Mouse (Mus musculus): Measurements from ENCODE around the gene Cdk12. TPM values are rescaled to one million over a fixed set of nuclear protein-coding genes. Genes with fewer than 3 reads are reported as not detected.

Gene Cdk12
- polyA plus RNA-seq, 1 experiment from 2014 or later, result 10.0 TPM

DNA sequence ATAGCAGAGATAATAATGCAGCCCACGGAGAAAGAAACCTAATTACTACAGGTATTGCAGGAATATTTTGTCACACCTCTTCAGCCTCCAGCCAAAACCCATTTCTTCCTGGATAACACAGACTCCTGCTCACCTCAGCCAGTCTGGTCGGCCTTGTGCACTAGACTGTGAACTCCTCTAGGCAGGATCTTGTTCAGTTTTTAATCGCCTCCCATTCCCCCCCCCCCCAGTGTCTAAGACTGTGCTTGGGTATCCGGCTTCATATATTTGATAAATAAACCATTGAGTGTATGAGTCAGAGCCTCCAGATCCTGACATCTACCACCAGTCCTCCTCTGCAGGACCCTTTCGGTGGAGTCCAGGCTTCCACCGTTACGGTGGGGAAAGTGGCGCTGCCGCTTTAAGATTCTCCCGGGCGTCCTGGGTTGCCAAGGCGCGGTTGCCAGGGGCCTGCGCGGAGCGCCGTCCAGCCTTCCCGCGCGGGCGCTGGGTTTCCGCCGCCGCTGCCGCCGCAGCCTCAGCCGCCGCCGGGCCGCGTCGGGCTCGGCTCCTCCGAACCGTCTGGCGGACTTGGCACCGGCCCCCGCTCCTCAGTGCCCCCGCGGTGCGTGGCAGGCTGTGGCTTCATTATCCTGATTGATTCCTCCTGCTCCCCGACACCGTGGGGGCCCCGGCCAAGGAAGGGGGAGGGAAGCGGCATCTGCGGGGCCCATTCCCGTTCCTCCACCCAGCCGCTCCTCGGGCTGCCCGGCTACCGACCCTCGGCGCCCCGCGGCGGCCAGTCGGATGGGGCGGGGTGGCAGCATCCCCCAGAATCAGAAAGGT is 91.5 kb downstream of the Cdk12 start:
- 2% methylated on average over 58 of the region's 58 CpGs for WGBS
- peaks cover 17% of the 10 kb centered on the region for H3K27me3 ChIP-seq
- H3K4me1 ChIP-seq, result peaks cover 43% of the 10 kb centered on the region
- ATAC-seq (ENCODE audit: borderline replicate concordance, extremely low read depth, low FRiP score, low TSS enrichment), result peak; percentile 81; the same call in 1 of the 2 replicates
- peak overlapping the region; percentile 57 for H3K4me3 ChIP-seq
- peak overlapping the region; percentile 90 for H3K4me2 ChIP-seq
- no peaks in the 10 kb centered on the region for H3K36me3 ChIP-seq
- peak overlapping the region; percentile 61 for H3K9ac ChIP-seq
- H3K9me3 ChIP-seq, result no peaks in the 10 kb centered on the region
- no peak overlapping the region for H3K27ac ChIP-seq

DNA sequence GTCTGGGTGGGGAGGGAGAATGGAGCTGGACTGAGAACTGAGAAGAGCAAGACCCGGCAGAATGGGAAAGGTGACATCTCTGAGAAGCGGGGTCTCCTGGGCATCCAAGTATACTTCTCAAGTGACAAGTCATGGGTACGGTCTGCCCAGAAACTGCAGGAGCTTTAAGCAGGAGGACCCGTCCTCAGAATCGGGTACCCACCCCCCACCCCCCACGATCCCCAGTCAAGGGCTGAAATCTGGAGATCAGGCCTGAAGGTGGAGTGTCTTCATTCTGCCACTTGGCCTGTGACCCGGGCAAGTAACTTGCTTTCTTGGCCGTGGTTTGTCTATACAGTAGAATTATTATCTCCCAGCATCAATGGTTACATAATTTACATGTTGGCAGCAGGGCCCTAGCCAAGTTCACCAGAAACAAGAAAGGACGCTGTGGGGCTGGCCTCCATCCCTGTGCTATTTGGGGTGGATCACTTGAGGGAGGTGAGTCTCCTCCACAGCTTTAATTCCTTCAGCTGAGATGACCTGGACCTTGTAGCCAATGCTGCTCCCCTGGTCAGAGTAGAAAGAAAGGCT is 92.2 kb downstream of the Cdk12 start:
- H3K9me3 ChIP-seq, result no peaks in the 10 kb centered on the region
- no peaks in the 10 kb centered on the region for H3K36me3 ChIP-seq
- H3K4me2 ChIP-seq, result peak overlapping the region; percentile 90
- no peak overlapping the region for H3K27ac ChIP-seq
- H3K4me3 ChIP-seq, result peak overlapping the region; percentile 57
- peaks cover 43% of the 10 kb centered on the region for H3K4me1 ChIP-seq
- 7% methylated on average over 9 of the region's 9 CpGs for WGBS
- H3K9ac ChIP-seq, result peak overlapping the region; percentile 61
- ATAC-seq (ENCODE audit: borderline replicate concordance, extremely low read depth, low FRiP score, low TSS enrichment), result no peak
- peaks cover 23% of the 10 kb centered on the region for H3K27me3 ChIP-seq

DNA sequence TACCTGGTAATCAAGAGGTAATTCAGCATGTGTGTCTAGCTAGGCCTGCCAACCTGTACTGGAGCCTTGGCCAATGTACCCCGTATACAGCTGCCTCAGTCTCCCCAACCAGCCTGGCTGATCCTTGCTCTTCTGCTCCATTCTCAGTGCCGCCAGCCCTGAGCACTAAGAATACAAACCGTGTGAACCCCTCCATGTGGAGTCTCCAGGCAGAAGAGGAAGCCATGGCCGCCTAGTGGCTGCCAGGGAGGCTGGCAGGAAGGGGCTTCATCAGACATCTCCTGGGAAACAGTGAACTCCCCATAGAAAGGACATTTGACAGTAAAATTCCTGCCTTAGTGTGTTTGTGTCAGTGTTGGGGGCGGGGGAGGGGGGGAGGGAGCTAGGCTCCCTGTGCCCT is 93.4 kb downstream of the Cdk12 start:
- Histone ChIP-seq H3K9me3 (no peaks in the 10 kb centered on the region), H3K27me3 (peaks cover 29% of the 10 kb centered on the region), H3K36me3 (no peaks in the 10 kb centered on the region), H3K4me1 (peaks cover 43% of the 10 kb centered on the region), H3K4me3 (no peak overlapping the region), H3K27ac (no peak overlapping the region), H3K4me2 (no peak overlapping the region), H3K9ac (no peak overlapping the region)
- 6% methylated on average over 5 of the region's 5 CpGs for WGBS
- ATAC-seq (ENCODE audit: borderline replicate concordance, extremely low read depth, low FRiP score, low TSS enrichment), result no peak

DNA sequence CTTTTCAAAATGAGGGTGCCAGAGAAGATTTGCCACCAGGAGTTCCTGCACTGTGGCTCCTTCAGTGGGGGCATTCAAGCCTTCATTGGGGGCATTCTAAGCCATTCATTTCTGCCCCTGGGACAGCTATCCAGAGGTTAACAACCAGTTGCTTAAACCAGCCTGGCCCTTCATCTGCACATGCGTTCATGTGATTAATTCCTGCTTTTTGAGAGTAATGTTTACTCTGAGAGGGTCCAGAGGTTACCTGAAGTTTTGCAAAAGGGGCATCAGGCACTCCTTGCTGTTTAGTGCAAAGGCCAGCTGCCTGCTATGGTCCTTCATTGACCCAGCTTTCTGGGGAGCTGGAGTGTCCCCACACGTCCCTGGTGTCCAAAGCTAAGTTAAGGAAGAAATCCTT is 94.1 kb downstream of the Cdk12 start:
- no peak overlapping the region for H3K9ac ChIP-seq
- no peaks in the 10 kb centered on the region for H3K9me3 ChIP-seq
- H3K4me3 ChIP-seq, result no peak overlapping the region
- no peak overlapping the region for H3K4me2 ChIP-seq
- 42% methylated on average over 2 of the region's 2 CpGs for WGBS
- no peaks in the 10 kb centered on the region for H3K36me3 ChIP-seq
- H3K4me1 ChIP-seq, result peaks cover 43% of the 10 kb centered on the region
- H3K27ac ChIP-seq, result no peak overlapping the region
- H3K27me3 ChIP-seq, result peaks cover 29% of the 10 kb centered on the region
- ATAC-seq (ENCODE audit: borderline replicate concordance, extremely low read depth, low FRiP score, low TSS enrichment), result no peak

DNA sequence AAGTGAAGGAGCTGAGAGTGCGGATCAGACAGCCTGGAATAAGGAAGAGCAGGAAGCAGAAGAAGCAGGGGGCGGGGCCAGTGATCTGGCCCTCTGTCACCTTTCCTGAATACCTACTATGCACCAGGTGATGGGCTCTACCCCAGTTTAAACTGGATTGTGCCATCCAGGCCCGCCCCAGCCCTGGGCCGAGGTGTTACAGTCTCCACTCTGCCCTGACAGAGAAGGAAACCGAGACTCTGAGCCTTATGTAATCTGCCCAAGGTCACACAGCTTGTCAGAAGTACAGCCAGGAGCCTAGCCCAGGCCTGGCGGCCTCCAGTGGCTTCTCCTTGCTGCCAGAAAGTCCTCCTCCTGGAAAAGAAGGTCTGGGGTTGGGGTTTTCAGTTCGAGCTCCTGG is 94.9 kb downstream of the Cdk12 start:
- WGBS, result 20% methylated on average over 7 of the region's 7 CpGs
- Histone ChIP-seq H3K4me1 (peaks cover 43% of the 10 kb centered on the region), H3K4me3 (no peak overlapping the region), H3K4me2 (no peak overlapping the region), H3K27me3 (peaks cover 29% of the 10 kb centered on the region), H3K36me3 (no peaks in the 10 kb centered on the region), H3K27ac (no peak overlapping the region), H3K9ac (no peak overlapping the region), H3K9me3 (no peaks in the 10 kb centered on the region)
- ATAC-seq (ENCODE audit: borderline replicate concordance, extremely low read depth, low FRiP score, low TSS enrichment), result no peak

DNA sequence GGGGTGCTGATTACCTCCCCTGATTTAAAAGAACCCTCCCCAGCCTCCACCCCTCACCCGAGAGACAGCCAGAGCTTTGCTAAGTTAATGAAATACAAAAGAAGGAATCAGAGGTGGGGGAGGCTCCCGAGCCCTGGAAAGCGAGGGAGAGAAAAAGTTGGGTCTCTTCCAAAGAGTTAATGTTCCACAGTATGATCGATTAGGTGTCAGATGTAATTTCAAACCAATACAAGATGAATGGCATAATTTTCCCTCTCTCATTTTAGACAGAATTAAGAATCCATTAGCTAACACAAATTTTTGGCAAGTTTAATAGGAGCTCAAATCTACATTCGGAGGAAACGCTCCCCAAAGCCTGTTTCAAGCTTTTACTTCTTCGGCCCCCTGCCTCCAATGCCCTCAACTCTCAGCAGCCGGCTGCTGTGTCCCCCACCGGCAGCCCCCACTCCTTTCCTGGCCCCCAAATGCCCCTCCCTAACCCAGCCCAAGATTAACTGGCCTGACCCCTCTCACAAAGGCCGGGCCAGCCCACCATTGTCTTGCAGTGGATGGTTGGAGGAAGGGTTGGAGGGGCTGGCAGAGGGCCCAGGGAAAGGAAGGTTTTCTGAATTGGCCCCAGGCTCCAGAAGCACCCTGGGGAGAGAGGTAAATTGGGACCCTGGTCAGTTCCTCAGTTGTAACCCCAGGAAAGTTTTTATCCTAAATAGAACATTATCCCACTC is 95.8 kb downstream of the Cdk12 start:
- no peak overlapping the region for H3K27ac ChIP-seq
- peaks cover 43% of the 10 kb centered on the region for H3K4me1 ChIP-seq
- no peak overlapping the region for H3K9ac ChIP-seq
- H3K27me3 ChIP-seq, result peaks cover 29% of the 10 kb centered on the region
- H3K4me2 ChIP-seq, result peak overlapping the region; percentile 18
- WGBS, result 8% methylated on average over 10 of the region's 10 CpGs
- H3K4me3 ChIP-seq, result no peak overlapping the region
- H3K9me3 ChIP-seq, result no peaks in the 10 kb centered on the region
- H3K36me3 ChIP-seq, result no peaks in the 10 kb centered on the region
- ATAC-seq (ENCODE audit: borderline replicate concordance, extremely low read depth, low FRiP score, low TSS enrichment), result no peak

DNA sequence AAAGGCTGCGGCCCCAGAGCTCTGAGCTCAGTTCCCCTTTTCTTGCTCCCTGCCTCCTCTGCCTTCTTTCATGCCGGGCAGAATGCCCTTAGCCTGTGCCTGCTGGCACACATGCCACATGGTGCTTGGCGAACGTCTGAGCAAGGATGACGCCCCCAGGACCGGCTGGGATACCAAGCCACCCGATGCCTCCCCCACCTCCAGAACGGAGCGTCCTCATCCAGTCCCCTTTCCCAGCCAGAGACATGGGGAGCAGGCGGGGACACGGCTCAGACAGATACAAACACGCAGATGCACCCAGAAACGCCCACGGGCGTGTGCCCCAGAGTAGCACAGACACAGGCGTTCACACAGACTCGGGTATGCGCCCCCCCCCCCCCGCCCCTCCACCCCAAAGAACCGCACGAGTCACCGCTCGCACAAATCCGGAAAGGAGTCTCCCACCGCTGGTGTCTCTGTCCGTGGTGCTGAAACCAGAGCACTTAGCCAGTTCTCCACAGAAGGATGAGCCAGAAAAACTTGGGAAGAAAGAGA is 111.0 kb downstream of the Cdk12 start:
- ATAC-seq (ENCODE audit: borderline replicate concordance, extremely low read depth, low FRiP score, low TSS enrichment), result no peak
- H3K27me3 ChIP-seq, result peaks cover 73% of the 10 kb centered on the region
- H3K4me3 ChIP-seq, result no peak overlapping the region
- no peaks in the 10 kb centered on the region for H3K9me3 ChIP-seq
- WGBS, result 4% methylated on average over 26 of the region's 26 CpGs
- H3K4me2 ChIP-seq, result no peak overlapping the region
- no peaks in the 10 kb centered on the region for H3K36me3 ChIP-seq
- H3K27ac ChIP-seq, result no peak overlapping the region
- H3K9ac ChIP-seq, result no peak overlapping the region
- no peaks in the 10 kb centered on the region for H3K4me1 ChIP-seq

DNA sequence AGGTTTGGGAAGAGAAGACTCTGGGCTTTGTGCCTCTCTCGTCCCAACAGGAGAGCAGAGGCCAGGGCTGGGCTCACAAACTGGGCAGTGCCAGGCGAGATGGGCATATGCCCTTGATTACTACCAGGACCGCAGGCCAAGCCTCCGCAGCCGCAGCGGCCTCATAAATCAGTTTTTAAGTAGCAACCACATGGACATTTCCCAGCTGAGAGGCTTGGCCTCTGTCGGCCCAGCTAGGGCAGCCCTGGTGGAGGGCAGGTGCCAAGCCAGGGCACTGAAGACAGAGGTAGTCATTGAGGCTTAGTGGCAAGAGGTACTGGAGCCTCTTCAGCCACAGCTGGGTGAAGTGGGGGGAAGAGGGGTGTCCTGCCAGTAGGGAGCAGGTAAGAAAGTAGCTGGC is 114.6 kb downstream of the Cdk12 start:
- H3K27ac ChIP-seq, result no peak overlapping the region
- 8% methylated on average over 7 of the region's 7 CpGs for WGBS

DNA sequence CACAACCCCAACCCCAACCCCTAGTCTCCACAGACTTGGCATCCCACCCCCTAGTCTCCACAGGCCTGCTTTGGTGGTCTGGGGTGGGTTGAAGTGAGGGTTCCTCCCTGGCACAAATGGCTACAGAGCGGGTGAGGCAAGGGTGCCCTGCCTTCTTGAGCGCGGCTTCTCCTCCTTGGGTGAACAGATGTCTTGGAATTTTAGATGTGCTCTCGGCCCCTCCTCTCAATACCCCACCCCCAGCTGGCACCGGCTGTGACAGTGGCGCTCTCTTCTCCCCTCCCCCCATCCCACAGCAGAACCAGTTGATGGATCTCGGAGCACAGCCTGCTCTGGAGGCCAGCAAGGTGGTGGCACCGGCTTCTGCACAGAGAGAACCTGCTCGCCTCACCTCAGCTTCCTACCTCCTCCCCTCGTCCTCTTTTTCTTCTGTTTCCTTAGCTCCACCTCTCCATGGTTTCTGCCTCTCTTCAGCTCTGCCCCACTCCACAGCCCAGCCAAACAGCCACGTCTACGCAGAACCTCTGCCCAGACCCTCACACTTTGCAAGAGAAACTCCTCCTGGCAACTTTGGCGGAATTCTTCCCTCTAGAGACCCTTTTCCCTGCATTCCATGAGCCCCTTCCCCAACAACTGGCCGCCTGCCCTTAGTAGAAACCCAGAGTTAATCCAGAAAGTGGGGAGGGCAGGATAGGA is 115.7 kb downstream of the Cdk12 start:
- H3K36me3 ChIP-seq, result no peaks in the 10 kb centered on the region
- no peak overlapping the region for H3K9ac ChIP-seq
- H3K4me3 ChIP-seq, result no peak overlapping the region
- H3K27me3 ChIP-seq, result peaks cover 98% of the 10 kb centered on the region
- H3K4me1 ChIP-seq, result no peaks in the 10 kb centered on the region
- WGBS, result 4% methylated on average over 14 of the region's 14 CpGs
- no peak overlapping the region for H3K27ac ChIP-seq
- H3K4me2 ChIP-seq, result no peak overlapping the region
- no peak for ATAC-seq (ENCODE audit: borderline replicate concordance, extremely low read depth, low FRiP score, low TSS enrichment)
- no peaks in the 10 kb centered on the region for H3K9me3 ChIP-seq

More for the DNA sequence above, 114.6 kb downstream of the Cdk12 start:
- Histone ChIP-seq H3K9ac (no peak overlapping the region), H3K4me2 (no peak overlapping the region), H3K27me3 (peaks cover 95% of the 10 kb centered on the region), H3K36me3 (no peaks in the 10 kb centered on the region), H3K4me3 (no peak overlapping the region), H3K4me1 (no peaks in the 10 kb centered on the region), H3K9me3 (no peaks in the 10 kb centered on the region)
- ATAC-seq (ENCODE audit: borderline replicate concordance, extremely low read depth, low FRiP score, low TSS enrichment), result no peak

DNA sequence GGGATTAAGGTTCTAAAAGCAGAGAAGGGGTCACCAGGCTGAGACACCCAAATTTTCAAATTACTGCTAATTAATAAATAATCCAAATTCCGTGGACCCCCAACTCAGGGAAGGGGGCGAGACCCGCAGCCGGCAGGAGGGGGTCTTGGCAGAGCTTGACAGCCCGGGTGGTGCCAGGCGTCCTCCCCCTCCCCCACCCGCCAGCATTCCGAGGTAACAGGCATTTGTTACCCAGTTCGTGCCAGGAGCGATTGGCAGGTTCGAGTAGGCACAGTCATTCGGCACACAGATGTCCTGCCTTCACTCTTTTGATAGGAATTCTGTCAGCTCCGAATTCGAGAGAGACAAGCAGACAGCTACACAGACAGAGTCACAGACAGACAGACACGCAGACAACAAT is 116.3 kb downstream of the Cdk12 start:
- Histone ChIP-seq H3K4me2 (no peak overlapping the region), H3K27ac (no peak overlapping the region), H3K9ac (no peak overlapping the region), H3K27me3 (peaks cover 99% of the 10 kb centered on the region), H3K9me3 (no peaks in the 10 kb centered on the region), H3K36me3 (no peaks in the 10 kb centered on the region), H3K4me1 (no peaks in the 10 kb centered on the region), H3K4me3 (no peak overlapping the region)
- WGBS, result 4% methylated on average over 15 of the region's 15 CpGs
- no peak for ATAC-seq (ENCODE audit: borderline replicate concordance, extremely low read depth, low FRiP score, low TSS enrichment)

DNA sequence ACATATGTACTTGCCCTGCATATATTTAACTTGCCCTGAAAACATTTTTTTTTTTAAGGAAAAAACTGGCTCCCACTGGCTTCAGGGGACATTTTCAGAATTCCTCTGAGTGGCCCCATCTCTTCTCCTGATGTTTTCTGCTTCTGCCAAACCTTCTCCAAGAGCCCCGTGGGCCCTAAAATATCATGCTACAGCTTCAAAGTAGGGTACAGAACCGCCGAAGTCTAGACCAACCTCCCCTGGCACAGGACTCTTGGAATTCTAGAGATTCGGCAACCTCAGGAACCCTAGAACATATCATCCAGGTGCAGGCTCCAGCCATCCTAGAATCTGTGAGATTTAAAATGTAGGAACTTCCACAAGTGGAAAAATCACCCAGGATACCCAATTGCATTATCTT is 116.7 kb downstream of the Cdk12 start:
- no peak for ATAC-seq (ENCODE audit: borderline replicate concordance, extremely low read depth, low FRiP score, low TSS enrichment)
- Histone ChIP-seq H3K4me3 (no peak overlapping the region), H3K4me1 (no peaks in the 10 kb centered on the region), H3K9me3 (no peaks in the 10 kb centered on the region), H3K4me2 (no peak overlapping the region), H3K9ac (no peak overlapping the region), H3K27me3 (peaks cover 99% of the 10 kb centered on the region), H3K27ac (no peak overlapping the region), H3K36me3 (no peaks in the 10 kb centered on the region)
- 16% methylated on average over 4 of the region's 4 CpGs for WGBS

All from lung, embryonic 15.5 days (tissue).